Mouse (Mus musculus): ENCODE measurements around the gene Gm8298. TPM values are rescaled to one million over a fixed set of nuclear protein-coding genes. Genes with fewer than 3 reads are reported as not detected.
"Not testable (repeated sequence)": the region's sequence is repeated elsewhere in the genome, so short reads cannot be mapped to it uniquely, and the experiment has no call there.

Gene Gm8298
- total RNA-seq (2021) = not detected
- long read RNA-seq, experiment 1 = 0 reads
- long read RNA-seq, experiment 2 = 0 reads

DNA sequence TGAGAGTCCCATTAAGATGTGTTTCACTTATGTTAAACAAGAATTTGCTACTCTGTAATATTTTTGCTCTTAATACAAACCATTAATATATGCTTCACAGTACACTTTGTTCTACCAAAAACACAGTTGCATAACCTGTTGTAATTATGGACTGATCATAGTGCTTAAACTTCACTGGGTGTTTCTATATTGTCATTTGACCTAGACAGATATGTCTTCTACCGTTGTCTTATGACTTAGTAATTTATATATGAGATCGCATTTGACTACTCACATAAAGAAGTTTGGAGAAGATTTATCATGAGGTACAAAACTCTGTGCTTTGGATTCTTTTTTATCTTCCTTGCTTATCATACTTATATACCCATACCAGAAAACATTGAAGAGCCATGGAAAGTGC, at the start of gene Gm8298:
Gene Gm8298 (plus strand): TSS at position 301 of the 400 bp plus-strand sequence.
- DNase-seq (ENCODE audit: low spot score in 2 of 2) = no peak

DNA sequence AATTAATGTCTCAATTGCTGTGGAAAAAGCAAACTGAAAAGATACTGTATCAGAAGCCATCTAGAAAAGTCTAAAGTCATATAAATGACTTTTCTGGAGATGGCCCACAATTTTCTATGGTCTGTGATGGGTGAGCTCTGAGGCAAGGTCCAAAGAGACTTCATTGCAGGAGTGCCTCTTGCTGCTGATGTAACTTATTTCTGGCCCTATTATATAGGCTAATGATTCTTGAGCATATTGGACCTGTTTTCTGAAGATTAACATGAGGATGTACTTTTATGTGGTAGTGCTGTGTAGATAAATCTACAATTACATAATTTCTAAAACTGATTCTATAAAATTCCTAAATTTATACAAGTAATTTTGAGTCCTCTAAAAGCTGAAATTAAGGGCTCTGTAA, 47.7 kb upstream of the Gm8298 start:
- DNase-seq (ENCODE audit: low spot score in 2 of 2) = no peak

DNA sequence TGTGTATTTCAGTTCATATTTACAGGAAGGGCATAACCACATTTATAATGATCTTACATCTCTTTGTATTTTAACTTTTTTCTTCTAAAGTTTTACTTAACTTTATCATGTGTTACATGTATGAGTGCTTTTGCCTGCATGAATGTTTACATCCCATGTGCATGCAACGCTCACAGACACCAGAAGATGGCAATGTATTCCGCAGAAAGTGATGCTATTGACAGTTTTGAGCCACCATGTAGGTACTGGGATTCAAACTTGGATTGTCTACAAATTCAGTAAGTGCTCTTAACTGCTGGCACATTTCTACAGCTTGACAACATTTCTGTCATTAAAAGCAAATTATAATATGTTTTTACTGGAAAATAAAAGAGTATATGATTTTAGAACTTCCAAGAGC, 9.9 kb downstream of the Gm8298 start:
- DNase-seq (ENCODE audit: low spot score in 2 of 2) = peak; percentile 4 to 9

DNA sequence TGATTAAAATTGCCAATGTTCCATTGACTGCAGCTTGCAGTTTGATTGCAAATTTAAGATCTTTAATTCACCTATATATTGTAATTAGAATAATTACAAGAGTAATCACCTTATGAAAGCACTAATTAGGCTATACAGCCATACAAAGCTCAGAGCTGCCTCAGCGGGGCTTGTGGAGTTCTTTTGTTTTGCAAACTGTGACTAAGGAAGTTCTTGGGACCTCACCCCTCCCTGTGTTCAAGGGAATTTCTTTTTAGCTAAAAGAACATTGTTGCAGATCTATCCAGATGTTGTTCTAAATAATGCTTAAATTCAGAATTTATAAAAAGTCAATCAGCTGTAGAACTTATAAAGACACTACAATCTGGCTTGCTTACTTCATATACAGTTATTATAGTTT, 16.8 kb downstream of the Gm8298 start:
- not testable (repeated sequence) for DNase-seq (ENCODE audit: low spot score in 2 of 2)

DNA sequence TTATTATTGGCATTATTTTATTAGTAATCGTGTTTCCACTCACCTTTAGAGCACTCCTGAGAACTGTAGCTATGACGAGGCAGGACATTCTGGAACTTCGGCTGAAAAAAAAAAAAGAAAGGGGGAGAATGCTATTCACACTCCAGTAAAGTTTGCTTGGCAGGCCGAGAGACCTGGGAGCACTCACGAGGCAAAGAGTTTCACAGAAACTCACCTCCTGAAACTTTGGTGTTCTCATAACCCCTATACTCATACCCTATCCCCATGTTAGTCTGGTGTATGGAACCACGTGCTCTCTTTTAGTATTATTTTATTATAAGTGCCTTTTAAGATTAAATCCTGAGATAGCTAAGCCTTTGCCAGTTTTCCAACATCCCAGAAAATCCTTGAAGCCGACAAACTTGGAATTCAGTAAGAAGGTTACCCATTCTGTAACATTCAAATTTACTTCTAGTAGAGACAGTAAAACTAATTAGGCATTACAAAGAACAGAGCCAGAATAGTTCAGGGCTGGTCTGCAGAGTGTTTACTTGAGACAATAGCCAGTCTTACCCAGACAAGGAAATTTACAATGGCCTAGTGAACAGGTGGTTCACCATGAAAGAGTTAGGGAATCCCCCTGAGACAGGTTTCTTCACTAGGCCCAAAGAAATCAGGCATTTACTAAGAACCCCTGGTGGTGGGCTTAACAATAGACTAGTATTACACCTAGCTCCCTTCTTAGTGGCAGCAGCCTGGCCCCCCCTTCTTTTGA, 19.1 kb downstream of the Gm8298 start:
- not testable (repeated sequence) for DNase-seq (ENCODE audit: low spot score in 2 of 2)

DNA sequence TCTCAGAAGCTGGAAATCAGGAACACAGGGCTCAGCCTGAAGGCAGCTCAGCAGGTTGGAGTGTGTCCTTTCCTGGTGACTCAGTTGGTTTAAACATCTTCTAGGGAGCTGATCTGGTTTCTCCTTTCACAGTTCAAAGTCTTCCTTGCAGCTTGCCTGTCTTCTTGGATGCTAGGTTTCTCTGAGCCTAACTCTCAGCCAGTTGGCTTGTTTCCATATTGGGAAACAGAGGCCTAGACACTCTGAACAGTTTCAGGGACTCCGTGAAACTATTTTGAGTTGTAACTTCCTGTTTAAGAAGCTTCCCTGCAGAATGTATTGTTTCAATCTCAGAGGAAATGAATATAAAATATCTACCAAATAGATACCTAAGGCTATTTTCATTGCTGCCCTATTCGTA, 32.4 kb downstream of the Gm8298 start:
- no peak for DNase-seq (ENCODE audit: low spot score in 2 of 2)

DNA sequence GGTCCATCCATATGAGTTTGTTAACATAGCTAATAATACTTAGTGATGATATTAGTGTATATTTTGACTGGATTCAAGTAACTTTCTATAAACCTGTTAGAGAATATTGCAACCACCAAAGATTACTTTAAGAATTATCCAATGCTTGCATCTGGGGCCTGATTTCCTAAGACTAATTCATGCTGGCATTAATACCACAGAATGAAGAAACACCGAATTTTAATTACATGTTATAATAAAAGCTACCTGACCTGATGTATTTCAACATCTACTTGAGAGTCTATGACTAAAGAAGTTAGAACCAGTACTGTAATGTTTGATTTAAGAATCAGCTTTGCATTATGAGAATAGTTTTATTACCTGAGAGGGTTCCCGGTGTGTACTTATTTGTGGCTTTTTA, 64.1 kb downstream of the Gm8298 start, which contains the start of gene C130079G13Rik:
Gene C130079G13Rik (plus strand): TSS at position 301 of the 400 bp plus-strand sequence.
- DNase-seq (ENCODE audit: low spot score in 2 of 2) = no peak

Other genes starting within 250 kb of the Gm8298 start
- gene Gm5538, start 131.3 kb upstream of the Gm8298 start, total RNA-seq (2021) = not detected
- not detected for gene C130079G13Rik, start 64.2 kb downstream of the Gm8298 start, total RNA-seq (2021)
- not detected for gene Aadacl2, start 145.7 kb downstream of the Gm8298 start, total RNA-seq (2021)
- not detected for gene Aadac, start 164.7 kb downstream of the Gm8298 start, total RNA-seq (2021)
- gene Sucnr1, start 220.8 kb downstream of the Gm8298 start, total RNA-seq (2021) = not detected